Mouse (Mus musculus) testis, adult 2 months (tissue): ENCODE measurements around the gene Cnpy2. TPM values are rescaled to one million over a fixed set of nuclear protein-coding genes. Genes with fewer than 3 reads are reported as not detected.
"Not testable (repeated sequence)": the region's sequence is repeated elsewhere in the genome, so short reads cannot be mapped to it uniquely, and the experiment has no call there.

Experiments
- H3K27ac ChIP-seq: fragments of 200-500 bp; 2 replicates; pipeline ENCODE4 v1.5.1; 2012; ENCODE audit warnings: low read depth, low read length; ENCODE audit not compliant: control insufficient read depth, insufficient read depth
- H3K27me3 ChIP-seq: fragments of 200-500 bp; 2 replicates; pipeline ENCODE4 v1.6.1; 2012; ENCODE audit warnings: mild to moderate bottlenecking, low read length, moderate library complexity; ENCODE audit not compliant: control insufficient read depth, insufficient read depth
- H3K36me3 ChIP-seq: fragments of 200-500 bp; 2 replicates; pipeline ENCODE4 v1.6.1; 2012; ENCODE audit warnings: mild to moderate bottlenecking, low read length; ENCODE audit not compliant: control insufficient read depth, insufficient read depth
- H3K4me1 ChIP-seq: fragments of 200-500 bp; 2 replicates; pipeline ENCODE4 v1.6.1; 2012; ENCODE audit warnings: low read length; ENCODE audit not compliant: control insufficient read depth, insufficient read depth
- H3K4me3 ChIP-seq: fragments of 200-500 bp; 2 replicates; pipeline ENCODE4 v1.5.1; 2012; ENCODE audit warnings: low read depth, mild to moderate bottlenecking, low read length, moderate library complexity, mixed read lengths; ENCODE audit not compliant: control insufficient read depth
- CTCF ChIP-seq: fragments of 200-500 bp; IDR thresholded peaks from 2 replicates; pipeline ENCODE4 v1.5.1; 2012; ENCODE audit warnings: low read depth, mild to moderate bottlenecking, inconsistent platforms, low read length, moderate library complexity; ENCODE audit not compliant: control insufficient read depth, insufficient read depth, insufficient replicate concordance
- POLR2A ChIP-seq: fragments of 200-500 bp; IDR thresholded peaks from 2 replicates; pipeline ENCODE4 v1.6.1; 2012; ENCODE audit warnings: low read depth, mild to moderate bottlenecking, inconsistent platforms, low read length, moderate library complexity; ENCODE audit not compliant: control insufficient read depth
- polyA plus RNA-seq: library from polyadenylated mRNA; depleted of rRNA; stranded (reverse); fragments of >200 nt; gene quantifications from 2 replicates; pipeline ENCODE4 v1.2.3, GENCODE M21; 2012; rRNA removed

Gene Cnpy2
- polyA plus RNA-seq = 7.4 and 9.2 TPM in 2 replicates

GRCm38 (mm10) chr10:128322141-128323108 is at the start of gene Cnpy2:
Gene Cnpy2, plus strand, starts transcription at chr10:128322459.
- peak within 1 kb of the TSS; percentile 90 for H3K27ac ChIP-seq
- H3K27me3 ChIP-seq = no peaks in the 10 kb centered on the region
- no peaks in the 10 kb centered on the region; the same call in none of the 2 replicates for H3K36me3 ChIP-seq
- TF ChIP-seq POLR2A (no peak), CTCF (no peak)
- peak within 1 kb of the TSS; percentile 91 for H3K4me3 ChIP-seq
- peaks cover 16% of the 10 kb centered on the region for H3K4me1 ChIP-seq

- not testable (repeated sequence) for H3K4me3 ChIP-seq, H3K27me3 ChIP-seq, H3K27ac ChIP-seq, H3K36me3 ChIP-seq
- H3K4me1 ChIP-seq = peaks cover 12% of the 10 kb centered on the region
These were observed 49.3 kb upstream of the Cnpy2 start for GRCm38 (mm10) chr10:128272819-128273439.

- not testable (repeated sequence) for H3K27me3 ChIP-seq, H3K4me1 ChIP-seq, H3K27ac ChIP-seq, H3K4me3 ChIP-seq, H3K36me3 ChIP-seq
These were observed 46.9 kb upstream of the Cnpy2 start for GRCm38 (mm10) chr10:128275374-128275773.

DNA sequence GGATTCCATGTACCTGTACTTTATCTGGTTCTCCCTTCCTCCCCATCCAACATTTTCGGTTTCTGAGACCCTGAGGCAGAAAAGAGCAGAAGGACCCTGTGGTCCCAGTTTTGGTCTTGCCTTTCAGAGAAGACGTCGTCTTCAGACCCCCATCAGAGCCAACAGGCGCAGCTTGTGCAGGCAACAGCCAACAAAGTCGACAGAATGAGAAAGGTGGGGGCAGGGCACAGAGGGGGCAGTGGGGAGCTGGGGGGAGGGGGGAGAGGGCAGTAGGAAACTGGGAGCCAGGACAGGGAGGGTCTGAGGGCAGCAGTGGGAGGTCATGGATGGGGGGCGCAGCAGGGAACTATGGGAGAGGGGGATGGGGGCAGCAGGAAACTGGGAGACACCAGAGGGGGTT is 44.1 kb upstream of the Cnpy2 start:
- no peak overlapping the region for H3K27ac ChIP-seq
- H3K36me3 ChIP-seq = no peaks in the 10 kb centered on the region
- H3K4me3 ChIP-seq = no peak overlapping the region
- no peaks in the 10 kb centered on the region for H3K27me3 ChIP-seq
- TF ChIP-seq CTCF (no peak), POLR2A (no peak)
- H3K4me1 ChIP-seq = no peaks in the 10 kb centered on the region

DNA sequence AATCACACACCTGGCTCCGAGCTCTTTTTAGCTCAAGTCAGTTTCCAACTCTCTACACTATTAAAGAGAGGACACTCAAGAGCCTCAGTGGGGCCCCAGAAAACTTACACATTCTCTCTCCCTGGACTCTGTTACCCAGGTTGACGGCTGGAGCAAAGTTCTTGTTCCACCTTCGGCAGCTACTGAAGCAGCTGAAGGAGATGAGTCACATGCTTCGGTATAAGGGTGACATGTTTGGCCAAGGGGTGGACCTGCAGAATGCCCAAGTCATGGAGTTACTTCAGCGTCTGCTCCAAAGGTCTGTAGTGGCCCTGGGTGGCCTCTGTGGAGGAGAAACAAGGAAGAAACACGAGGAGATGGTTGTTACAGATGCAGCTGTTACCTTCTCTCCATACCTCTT is 41.3 kb upstream of the Cnpy2 start:
- Histone ChIP-seq H3K4me1 (no peaks in the 10 kb centered on the region), H3K27ac (no peak overlapping the region), H3K27me3 (no peaks in the 10 kb centered on the region), H3K4me3 (no peak overlapping the region), H3K36me3 (no peaks in the 10 kb centered on the region)
- TF ChIP-seq POLR2A = no peak
- TF ChIP-seq CTCF = no peak

- H3K4me1 ChIP-seq = no peaks in the 10 kb centered on the region
- no peak overlapping the region for H3K4me3 ChIP-seq
- H3K27ac ChIP-seq = no peak overlapping the region
- no peaks in the 10 kb centered on the region for H3K27me3 ChIP-seq
- H3K36me3 ChIP-seq = no peaks in the 10 kb centered on the region
- TF ChIP-seq CTCF (no peak), POLR2A (no peak)
These were observed 40.6 kb upstream of the Cnpy2 start for GRCm38 (mm10) chr10:128281682-128282081.

- H3K27me3 ChIP-seq = no peaks in the 10 kb centered on the region
- no peaks in the 10 kb centered on the region for H3K4me1 ChIP-seq
- no peak for TF ChIP-seq CTCF
- TF ChIP-seq POLR2A = no peak
- no peaks in the 10 kb centered on the region for H3K36me3 ChIP-seq
- no peak overlapping the region for H3K27ac ChIP-seq
- H3K4me3 ChIP-seq = no peak overlapping the region
These were observed 39.3 kb upstream of the Cnpy2 start for GRCm38 (mm10) chr10:128282886-128283450.
